Mouse (Mus musculus) C2C12 (cell line): ENCODE results near the gene Rem2. TPM values are rescaled to one million over a fixed set of nuclear protein-coding genes. Genes with fewer than 3 reads are reported as not detected.

ENCODE experiments used
- H3K27me3 ChIP-seq: one replicate; pipeline ENCODE4 v1.6.1; 2011; ENCODE audit not compliant: control insufficient read depth, insufficient read depth, insufficient read length
- H3K36me3 ChIP-seq: one replicate; pipeline ENCODE4 v1.6.1; 2011; ENCODE audit not compliant: control insufficient read depth, insufficient read depth
- H3K4me3 ChIP-seq: one replicate; pipeline ENCODE4 v1.5.1; 2011; ENCODE audit warnings: mild to moderate bottlenecking, control low read depth; ENCODE audit not compliant: poor library complexity, insufficient read depth, severe bottlenecking
- H3K79me2 ChIP-seq: one replicate; pipeline ENCODE4 v1.6.1; 2011; ENCODE audit not compliant: control insufficient read depth, insufficient read depth
- H3K79me3 ChIP-seq: one replicate; pipeline ENCODE4 v1.6.1; 2011; ENCODE audit warnings: low read depth, control low read depth
- H3ac ChIP-seq: one replicate; pipeline ENCODE3; 2011; ENCODE audit warnings: low read depth; ENCODE audit not compliant: control insufficient read depth, insufficient read length
- CEBPB ChIP-seq: IDR thresholded peaks from one replicate; pipeline ENCODE4 v1.6.1; 2011; ENCODE audit warnings: low read depth, mild to moderate bottlenecking, control low read depth, moderate library complexity
- CTCF ChIP-seq: IDR thresholded peaks from one replicate; pipeline ENCODE4 v1.5.1; 2011; ENCODE audit not compliant: control insufficient read depth, insufficient read depth, insufficient read length
- FOSL1 ChIP-seq: IDR thresholded peaks from one replicate; pipeline ENCODE4 v1.8.0; 2011; ENCODE audit warnings: mild to moderate bottlenecking, low read length; ENCODE audit not compliant: poor library complexity, insufficient read depth, severe bottlenecking
- MAX ChIP-seq: IDR thresholded peaks from one replicate; pipeline ENCODE4 v1.6.1; 2011; ENCODE audit warnings: mild to moderate bottlenecking, control low read depth
- MYOD1 ChIP-seq: IDR thresholded peaks from one replicate; pipeline ENCODE4 v1.6.1; 2011; ENCODE audit warnings: low read depth; ENCODE audit not compliant: control insufficient read depth, insufficient read length
- MYOG ChIP-seq: IDR thresholded peaks from one replicate; pipeline ENCODE4 v1.6.1; 2011; ENCODE audit not compliant: control insufficient read depth, insufficient read length; ENCODE audit errors: extremely low read depth
- USF1 ChIP-seq: IDR thresholded peaks from one replicate; pipeline ENCODE4 v1.6.1; 2011; ENCODE audit warnings: low read depth, mild to moderate bottlenecking, control low read depth, moderate library complexity
- polyA plus RNA-seq: library from polyadenylated mRNA; unstranded; fragments of >200 nt; fragmentation: generic; extraction: Trizol; gene quantifications from one replicate; pipeline ENCODE4 v1.2.1, GENCODE M21; 2012; ENCODE audit warnings: missing spikeins

Gene Rem2
- polyA plus RNA-seq, 1 experiment: 0.56 TPM

- H3K27me3 ChIP-seq: no peaks in the 10 kb centered on the region
- peaks cover 32% of the 10 kb centered on the region for H3K79me3 ChIP-seq
- no peak for TF ChIP-seq MYOD1
- no peak for TF ChIP-seq CTCF
- peak; percentile 45 for TF ChIP-seq FOSL1
- H3ac ChIP-seq: no peak overlapping the region
- peaks cover 61% of the 10 kb centered on the region for H3K79me2 ChIP-seq
- peaks cover 48% of the 10 kb centered on the region for H3K36me3 ChIP-seq
- H3K4me3 ChIP-seq: no peak overlapping the region
These were observed 40.5 kb upstream of the Rem2 start for GRCm38 (mm10) chr14:54435194-54435918.

GRCm38 (mm10) chr14:54439155-54439554 lies 36.7 kb upstream of the Rem2 start:
- Histone ChIP-seq H3K79me3 (peaks cover 12% of the 10 kb centered on the region), H3K36me3 (peaks cover 48% of the 10 kb centered on the region), H3K79me2 (peaks cover 26% of the 10 kb centered on the region)

GRCm38 (mm10) chr14:54439610-54440009 lies 36.3 kb upstream of the Rem2 start:
- no peak for TF ChIP-seq MYOD1
- no peak for TF ChIP-seq CEBPB
- TF ChIP-seq FOSL1: no peak
- no peak for TF ChIP-seq CTCF
- no peak for TF ChIP-seq MYOG
- no peak for TF ChIP-seq USF1
- no peak for TF ChIP-seq MAX
- H3K27me3 ChIP-seq: no peaks in the 10 kb centered on the region
- no peak overlapping the region for H3K4me3 ChIP-seq
- H3K36me3 ChIP-seq: peaks cover 48% of the 10 kb centered on the region
- H3ac ChIP-seq: no peak overlapping the region
- H3K79me2 ChIP-seq: peaks cover 22% of the 10 kb centered on the region
- peaks cover 8% of the 10 kb centered on the region for H3K79me3 ChIP-seq

More at GRCm38 (mm10) chr14:54439155-54439554, 36.7 kb upstream of the Rem2 start:
- TF ChIP-seq MYOG (no peak), USF1 (no peak), FOSL1 (no peak), MAX (no peak), CTCF (no peak), MYOD1 (no peak), CEBPB (no peak)
- no peak overlapping the region for H3ac ChIP-seq
- H3K27me3 ChIP-seq: no peaks in the 10 kb centered on the region
- H3K4me3 ChIP-seq: no peak overlapping the region

GRCm38 (mm10) chr14:54440538-54440937 lies 35.4 kb upstream of the Rem2 start:
- Histone ChIP-seq H3K4me3 (no peak overlapping the region), H3ac (no peak overlapping the region), H3K79me3 (peaks cover 3% of the 10 kb centered on the region), H3K27me3 (no peaks in the 10 kb centered on the region), H3K79me2 (peaks cover 13% of the 10 kb centered on the region), H3K36me3 (peaks cover 45% of the 10 kb centered on the region)
- TF ChIP-seq MAX (no peak), CTCF (no peak), MYOG (no peak), USF1 (no peak), MYOD1 (no peak), FOSL1 (no peak), CEBPB (no peak)

GRCm38 (mm10) chr14:54441365-54441764 lies 34.5 kb upstream of the Rem2 start:
- Histone ChIP-seq H3K79me2 (peaks cover 4% of the 10 kb centered on the region), H3K79me3 (no peaks in the 10 kb centered on the region), H3K36me3 (peaks cover 37% of the 10 kb centered on the region), H3ac (no peak overlapping the region), H3K4me3 (no peak overlapping the region), H3K27me3 (no peaks in the 10 kb centered on the region)
- TF ChIP-seq FOSL1 (no peak), MYOD1 (no peak), MAX (no peak), CEBPB (no peak)

- no peaks in the 10 kb centered on the region for H3K79me2 ChIP-seq
- H3ac ChIP-seq: no peak overlapping the region
- H3K4me3 ChIP-seq: no peak overlapping the region
- H3K36me3 ChIP-seq: peaks cover 26% of the 10 kb centered on the region
- H3K27me3 ChIP-seq: no peaks in the 10 kb centered on the region
- no peak for TF ChIP-seq FOSL1
- no peak for TF ChIP-seq USF1
- no peak for TF ChIP-seq MYOG
- TF ChIP-seq MYOD1: no peak
- TF ChIP-seq CEBPB: no peak
- TF ChIP-seq MAX: no peak
- TF ChIP-seq CTCF: no peak
- no peaks in the 10 kb centered on the region for H3K79me3 ChIP-seq
These were observed 33.4 kb upstream of the Rem2 start for GRCm38 (mm10) chr14:54442548-54442947.
